21 mouse cellular contexts compared by ENCODE assay signal in genomic region chr4:123363555-123363954, GRCm38 (mm10). TPM values are rescaled to one million over a fixed set of nuclear protein-coding genes. Genes with fewer than 3 reads are reported as not detected.
A peak's percentile ranks its signal among the peaks of the same experiment; 100 is the strongest.
DNase-seq lines count a peak whose midpoint lies in the region; TF ChIP-seq lines count a peak whose summit lies in the region.
"Had no signal": no experiment of that assay in that cellular context is flagged by ENCODE, and none has a peak within 500 bp of the region (broad histone marks: within the 10 kb centered on the region; RNA-seq: fewer than 3 reads in every experiment).

No protein-coding gene starts in this region.

- dilution Hi-C loops in CH12.LX (cut with MboI; ENCODE audit: extremely low pct_ligation_motif_present, extremely low pct_unique_long_range_greater_than_20kb, low sequenced_read_pairs): no loop called here

- no peaks in the 10 kb centered on the region for H3K27me3 ChIP-seq in CH12.LX (replicated peaks)
- H3K27me3 ChIP-seq: Patski had no signal

- no peak overlapping the region for H3K4me3 ChIP-seq in CH12.LX (replicated peaks in 1 of 3; ENCODE audit: low read depth in 2 of 3, low read length in 2 of 3, poor library complexity in 1 of 3)

- no peaks in the 10 kb centered on the region for H3K79me2 ChIP-seq in CH12.LX (replicated peaks; ENCODE audit: control insufficient read depth, extremely low read depth, insufficient read depth, poor library complexity, severe bottlenecking)

- H3K36me3 ChIP-seq in CH12.LX (replicated peaks in 1 of 2; ENCODE audit: control insufficient read depth in 1 of 2, insufficient read depth in 1 of 2, low read length in 1 of 2): peaks cover 41 to 82% of the 10 kb centered on the region in 2 experiments

- DNase-seq in CH12.LX (ENCODE audit: extremely low read depth): peak; percentile 75
- DNase-seq in frontal cortex, postnatal 25 days (ENCODE audit: low spot score in 2 of 2): no peak
- DNase-seq: adrenal gland, adult 2 months; adrenal gland, adult 8-10 months; adrenal gland, postnatal 10 days; adrenal gland, postnatal 14 days; adrenal gland, postnatal 25 days; adrenal gland, postnatal 36 days; B cell, adult 2 months; cerebellum, adult 11 months; cerebellum, adult 11-12 months; cerebellum, adult 18-20 months; cerebellum, adult 2 months; cerebellum, adult 8-10 months had no signal

- no peak overlapping the region for H3K9ac ChIP-seq in CH12.LX (ENCODE audit: insufficient read depth, low read depth)

- H3K4me2 ChIP-seq in CH12.LX (ENCODE audit: insufficient read depth, low read depth, poor library complexity, severe bottlenecking): no peak overlapping the region

- TF ChIP-seq RAD21 in CH12.LX (IDR thresholded peaks at IDR 0.05; ENCODE audit: low read depth, low read length): no peak

- TF ChIP-seq CTCF in CH12.LX (conservative IDR thresholded peaks at IDR 0.05 in 1 of 2, IDR thresholded peaks at IDR 0.05 in 1 of 2; ENCODE audit: low read depth in 2 of 2, low read length in 2 of 2): no peak

- TF ChIP-seq POLR2A in CH12.LX (IDR thresholded peaks at IDR 0.05; ENCODE audit: low read depth, low read length): no peak

- H3K27ac ChIP-seq in CH12.LX (ENCODE audit: insufficient read depth, low read depth): no peak overlapping the region

- H3K9me3 ChIP-seq in CH12.LX (replicated peaks; ENCODE audit: low read length): no peaks in the 10 kb centered on the region
- H3K9me3 ChIP-seq: G1E had no signal

- in situ Hi-C loops in CH12.LX (cut with MboI; ENCODE audit: low pct_ligation_motif_present, low pct_unique_long_range_greater_than_20kb, low sequenced_read_pairs): no loop called here

- peaks cover 3 to 30% of the 10 kb centered on the region in 2 experiments; a peak in 2 of 4 replicates for H3K4me1 ChIP-seq in CH12.LX (ENCODE audit: control insufficient read depth in 1 of 2, insufficient read depth in 2 of 2)

- TF ChIP-seq EP300 in CH12.LX (IDR thresholded peaks at IDR 0.05; ENCODE audit: low read length): peak; percentile 93

TF ChIP-seq in CH12.LX, 34 proteins besides CTCF, POLR2A, EP300 and RAD21:
- TF ChIP-seq ETS1 (conservative IDR thresholded peaks at IDR 0.05; ENCODE audit: low read depth, low read length) (peak; percentile 75), JUND (conservative IDR thresholded peaks at IDR 0.05; ENCODE audit: low read depth, low read length) (peak; percentile 95), RCOR1 (conservative IDR thresholded peaks at IDR 0.05; ENCODE audit: low read depth, low read length) (no peak), PAX5 (IDR thresholded peaks at IDR 0.05; ENCODE audit: low read length) (no peak), JUN (IDR thresholded peaks at IDR 0.05; ENCODE audit: insufficient read depth, low read depth, low read length) (peak; percentile 93), SMC3 (IDR thresholded peaks at IDR 0.05; ENCODE audit: low read depth, low read length) (no peak), TBP (conservative IDR thresholded peaks at IDR 0.05; ENCODE audit: low read depth, low read length) (0 out of 2 replicates have a peak, but pooled peaks have one; percentile 32), MAFK (IDR thresholded peaks at IDR 0.05; ENCODE audit: insufficient replicate concordance, low read length) (0 out of 2 replicates have a peak, but pooled peaks have one; percentile 37), MEF2A (IDR thresholded peaks at IDR 0.05; ENCODE audit: borderline replicate concordance, low read depth, low read length) (peak; percentile 83), IRF4 (IDR thresholded peaks at IDR 0.05; ENCODE audit: low read depth, low read length) (peak; percentile 94), MYC (IDR thresholded peaks at IDR 0.05; ENCODE audit: low read depth, low read length) (0 out of 2 replicates have a peak, but pooled peaks have one; percentile 30), BHLHE40 (IDR thresholded peaks at IDR 0.05; ENCODE audit: low read depth, low read length) (peak; percentile 84), CHD2 (IDR thresholded peaks at IDR 0.05; ENCODE audit: low read length) (0 out of 2 replicates have a peak, but pooled peaks have one; percentile 24), E2F4 (IDR thresholded peaks at IDR 0.05; ENCODE audit: insufficient replicate concordance, low read depth, low read length) (no peak), ELF1 (IDR thresholded peaks at IDR 0.05; ENCODE audit: low read depth, low read length) (peak; percentile 78)

RNA-seq across cellular contexts. Expression of gene Bmp8a, which starts 20.5 kb away (rescaled TPM):
- total RNA-seq in CH12.LX (2012; rRNA removed) (0.68 and 0.71 TPM in 2 replicates), CH12.LX (2014; rRNA removed) (0.26 and 0.30 TPM in 2 replicates)
- polyA plus RNA-seq in CH12.LX (2012; ENCODE audit: insufficient read length, low read depth): 0.76 and 0.86 TPM in 2 replicates
- total RNA-seq: adrenal gland, adult 18-20 months; adrenal gland, postnatal 14 days; adrenal gland, postnatal 25 days; adrenal gland, postnatal 4 days had no signal
- polyA plus RNA-seq: activated CD4-positive, CD25-positive, alpha-beta regulatory T cell, adult 4 months; CD4-positive, CD25-positive, alpha-beta regulatory T cell, adult 4 months; Patski had no signal

RNA-seq across cellular contexts. Expression of gene Oxct2a, which starts 40.1 kb away (rescaled TPM):
- total RNA-seq in CH12.LX (2012; rRNA removed) (0.08 TPM in 2 replicates), CH12.LX (2014; rRNA removed) (not detected in 2 replicates)
- 0.18 TPM in 1 of 2 replicates, not detected in the other for polyA plus RNA-seq in CH12.LX (2012; ENCODE audit: insufficient read length, low read depth)
- total RNA-seq: adrenal gland, adult 18-20 months; adrenal gland, adult 2 months; adrenal gland, adult 8-10 months; adrenal gland, postnatal 14 days; adrenal gland, postnatal 25 days; adrenal gland, postnatal 36 days; adrenal gland, postnatal 4 days; MEL had no signal
- polyA plus RNA-seq: activated CD4-positive, CD25-positive, alpha-beta regulatory T cell, adult 4 months; adrenal gland, adult 2 months; CD4-positive, CD25-positive, alpha-beta regulatory T cell, adult 4 months; cerebellum, adult 2 months; G1E; Patski had no signal
